Mouse (Mus musculus) liver, postnatal 0 days (tissue): Measurements from ENCODE around the gene Zbtb1.

Experiments
- CTCF ChIP-seq: sonication (generic); IDR thresholded peaks from 2 replicates; pipeline ENCODE4 v1.5.1; 2016; ENCODE audit warnings: antibody characterized with exemption, low read depth
- EP300 ChIP-seq: IDR thresholded peaks from 2 replicates; pipeline ENCODE4 v1.6.1; 2016; ENCODE audit warnings: antibody characterized with exemption, low read depth, mild to moderate bottlenecking

- TF ChIP-seq CTCF (no peak), EP300 (no peak)
Measured at GRCm38 (mm10) chr12:76405183-76405970, 35.3 kb downstream of the Zbtb1 start.
